Mouse (Mus musculus) neural tube, embryonic 10.5 days (tissue): ENCODE measurements around the gene Gsta2.
"Not testable (repeated sequence)": the region's sequence is repeated elsewhere in the genome, so short reads cannot be mapped to it uniquely, and the experiment has no call there.

Experiments
- DNase-seq: peaks from one replicate; pipeline ENCODE4 v3.0.0-alpha.2; 2017; ENCODE audit warnings: low spot score; ENCODE audit errors: extremely low spot score

Gsta2 gene

GRCm38 (mm10) chr9:78308122-78308521 is 47.5 kb downstream of the Gsta2 start:
- DNase-seq: not testable (repeated sequence)

- not testable (repeated sequence) for DNase-seq
Observed at GRCm38 (mm10) chr9:78299143-78299542, 56.4 kb downstream of the Gsta2 start.

GRCm38 (mm10) chr9:78298232-78298631 is 57.4 kb downstream of the Gsta2 start:
- DNase-seq: no peak

- DNase-seq: peak; percentile 69
Observed at GRCm38 (mm10) chr9:78296089-78296488, 59.5 kb downstream of the Gsta2 start.

GRCm38 (mm10) chr9:78294781-78295180 is 60.8 kb downstream of the Gsta2 start:
- not testable (repeated sequence) for DNase-seq

DNA sequence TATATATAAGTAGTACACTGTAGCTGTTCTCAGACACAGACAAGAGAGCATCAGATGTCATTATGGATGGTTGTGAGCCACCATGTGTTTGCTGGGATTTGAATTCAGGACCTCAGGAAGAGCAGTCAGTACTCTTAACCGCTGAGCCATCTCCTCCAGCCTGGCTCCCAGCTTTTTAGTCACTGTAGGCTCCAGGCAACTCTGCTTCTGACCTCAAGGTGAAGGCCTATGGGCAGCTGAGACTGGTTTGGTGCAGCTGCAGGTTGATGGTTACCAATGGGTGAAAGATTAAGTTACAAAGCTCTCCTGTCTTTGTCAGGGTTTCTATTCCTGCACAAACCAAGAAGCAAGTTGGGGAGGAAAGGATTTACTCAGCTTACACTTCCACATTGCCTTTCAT is 61.9 kb downstream of the Gsta2 start:
- not testable (repeated sequence) for DNase-seq

GRCm38 (mm10) chr9:78292462-78292861 is 63.1 kb downstream of the Gsta2 start:
- not testable (repeated sequence) for DNase-seq

DNA sequence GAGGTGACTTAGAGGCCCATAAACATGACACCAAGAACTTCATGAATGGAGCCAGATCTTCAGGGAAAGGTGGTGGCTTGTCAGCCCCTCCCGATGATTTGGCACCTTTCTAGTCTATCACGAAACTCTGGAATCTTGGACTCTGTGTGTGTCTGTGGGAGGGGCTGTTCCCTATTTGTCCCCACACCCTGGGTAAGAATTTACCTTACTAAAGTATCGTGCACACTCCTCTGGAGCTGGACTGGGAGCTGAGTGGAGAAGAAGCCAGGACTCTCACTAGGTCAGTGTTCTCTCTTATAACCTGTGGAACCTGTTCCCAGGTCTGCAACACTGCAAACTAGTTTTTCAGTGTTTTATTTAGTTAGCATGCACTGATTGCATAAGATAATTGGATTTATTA is 65.9 kb downstream of the Gsta2 start, which contains the start of gene Gm10639:
Gene Gm10639 (plus strand): TSS at position 201 of the 400 bp plus-strand sequence.
- DNase-seq: not testable (repeated sequence)

- DNase-seq: not testable (repeated sequence)
Observed at GRCm38 (mm10) chr9:78289063-78289462, 66.5 kb downstream of the Gsta2 start.

DNA sequence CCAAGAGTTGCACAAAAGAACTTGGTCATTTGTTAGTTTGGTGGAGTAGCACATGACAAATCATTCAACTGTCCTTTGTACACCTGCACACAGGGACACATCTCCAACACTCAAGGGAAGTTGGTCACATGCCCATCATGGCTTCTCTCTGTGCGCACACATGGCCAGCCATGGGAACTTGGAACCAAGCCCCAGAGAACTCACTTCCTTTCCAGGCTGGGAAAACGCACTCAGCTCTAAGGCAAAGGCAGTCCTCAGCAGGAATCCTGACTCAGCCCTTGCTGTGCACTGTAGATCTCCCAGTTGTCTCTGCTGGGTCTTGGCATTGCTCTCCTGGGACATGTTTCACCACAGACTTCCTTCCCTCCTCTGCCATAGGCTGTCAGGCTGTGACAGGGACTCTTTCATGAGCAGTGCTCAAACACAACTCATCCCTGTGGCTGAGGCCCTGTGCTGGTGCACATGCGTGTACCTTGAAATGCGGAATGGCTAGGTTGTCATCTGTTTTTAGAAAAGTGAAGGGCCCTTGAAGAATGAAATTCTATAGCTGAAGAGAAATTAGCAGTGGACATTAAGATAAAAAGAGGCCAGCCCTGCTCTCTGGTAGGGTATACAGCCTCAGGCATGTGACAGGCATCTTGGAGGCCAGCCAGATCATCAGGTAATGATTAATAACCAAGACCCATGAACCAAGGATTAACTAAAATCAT is 73.4 kb downstream of the Gsta2 start:
- not testable (repeated sequence) for DNase-seq
